Mouse (Mus musculus) spleen, postnatal 10 days (tissue): ENCODE measurements at regions not wholly inside any gene's neighbourhood (a gene's known extent, or its start where the extent isn't known, plus 50 kb on each side); places are given as distances from the start of the nearest gene placed in this dataset.

Experiments
- DNase-seq, 2 experiments: peaks; one replicate each; pipeline ENCODE4 v3.0.0; 2021 to 2022; ENCODE audit warnings: low spot score in 2 of 2

GRCm38 (mm10) chr15:95714408-95714807 lies 58.6 kb upstream of the Dbx2 start:
- no peak for DNase-seq

- no peak for DNase-seq
Observed at GRCm38 (mm10) chr15:95715941-95716340, 60.2 kb upstream of the Dbx2 start.

GRCm38 (mm10) chr15:95723699-95724098 lies 66.9 kb upstream of the Ano6 start:
- peak in 1 of 2 experiments; percentile 33 for DNase-seq

DNA sequence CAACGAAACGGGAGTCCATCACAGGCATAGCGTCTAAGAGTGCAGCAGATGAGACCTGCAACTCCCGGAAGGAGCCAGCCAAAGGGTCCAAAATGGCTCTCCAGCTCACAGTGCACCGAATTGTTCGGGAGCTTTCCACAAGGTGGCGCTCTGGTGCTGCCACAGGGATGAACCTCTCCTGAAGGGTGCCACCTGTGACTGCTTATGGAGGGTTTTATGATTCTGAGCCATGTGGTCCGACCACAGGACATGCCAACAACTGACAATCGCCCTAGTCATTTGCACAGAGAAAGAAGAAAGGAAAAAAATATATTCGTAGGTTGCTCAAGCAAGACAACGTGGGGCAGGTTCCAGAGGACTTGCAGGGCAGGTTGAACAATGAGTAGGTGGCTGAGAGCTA lies 64.8 kb upstream of the Ano6 start:
- DNase-seq = peak; percentile 49 to 81

GRCm38 (mm10) chr15:95726516-95726915 lies 64.1 kb upstream of the Ano6 start:
- no peak for DNase-seq

- no peak for DNase-seq
Observed at GRCm38 (mm10) chr15:95735746-95736145, 54.9 kb upstream of the Ano6 start.
